ENCODE assay signal across 25 mouse cellular contexts in genomic region chr11:76144386-76144785, GRCm38 (mm10). TPM values are rescaled to one million over a fixed set of nuclear protein-coding genes. Genes with fewer than 3 reads are reported as not detected.
A peak's percentile ranks its signal among the peaks of the same experiment; 100 is the strongest.
DNase-seq lines count a peak whose midpoint lies in the region; ATAC-seq and TF ChIP-seq lines count a peak whose summit lies in the region.
"Had no signal": no experiment of that assay in that cellular context is flagged by ENCODE, and none has a peak within 500 bp of the region (broad histone marks: within the 10 kb centered on the region; RNA-seq: fewer than 3 reads in every experiment).

No protein-coding gene starts in this region.

- TF ChIP-seq CTCF in intestine, postnatal 0 days (IDR thresholded peaks at IDR 0.05; ENCODE audit: low read depth) = no peak
- TF ChIP-seq CTCF in kidney, adult 2 months (conservative IDR thresholded peaks at IDR 0.05; ENCODE audit: insufficient read depth, insufficient read length, low read depth, low read length) = no peak

- 59% methylated on average over 8 of the region's 8 CpGs for WGBS in intestine, postnatal 0 days
- 76% methylated on average over 8 of the region's 8 CpGs for WGBS in intestine, embryonic 16.5 days
- 69% methylated on average over 8 of the region's 8 CpGs for WGBS in kidney, adult 2 months
- WGBS in kidney, embryonic 16.5 days = 93% methylated on average over 8 of the region's 8 CpGs

- TF ChIP-seq POLR2A in kidney, adult 2 months (IDR thresholded peaks at IDR 0.05; ENCODE audit: low read depth, low read length) = no peak

- no peaks in the 10 kb centered on the region for H3K27me3 ChIP-seq in intestine, postnatal 0 days (replicated peaks; ENCODE audit: control insufficient read depth, insufficient read depth, low read length)
- no peaks in the 10 kb centered on the region for H3K27me3 ChIP-seq in intestine, embryonic 16.5 days (replicated peaks; ENCODE audit: control insufficient read depth, insufficient read depth, low read length)
- no peaks in the 10 kb centered on the region for H3K27me3 ChIP-seq in kidney, adult 2 months (replicated peaks; ENCODE audit: control insufficient read depth, insufficient read depth, low read length)
- no peaks in the 10 kb centered on the region for H3K27me3 ChIP-seq in kidney, embryonic 16.5 days (ENCODE audit: insufficient read depth, low read length)
- H3K27me3 ChIP-seq: forebrain, embryonic 13.5 days; heart, embryonic 13.5 days had no signal

- DNase-seq in kidney, adult 2 months = peak; percentile 75
- no peak for DNase-seq in kidney, postnatal 14 days
- peak; percentile 44 to 74 for DNase-seq in kidney, postnatal 25 days
- peak; percentile 57 to 64 for DNase-seq in kidney, postnatal 36 days
- no peak for DNase-seq in gastrocnemius, postnatal 4 days (ENCODE audit: low spot score in 2 of 2)
- DNase-seq: adrenal gland, adult 8-10 months; adrenal gland, postnatal 36 days; cerebellum, adult 18-20 months; cerebellum, adult 9-10 months; cerebellum, postnatal 14 days; gastrocnemius, postnatal 10 days; gastrocnemius, postnatal 36 days; heart, adult 18-20 months; heart, postnatal 14 days; heart, postnatal 4 days had no signal

- ATAC-seq in intestine, postnatal 0 days = no peak
- no peak for ATAC-seq in intestine, embryonic 16.5 days
- ATAC-seq in kidney, embryonic 16.5 days (ENCODE audit: low FRiP score, low TSS enrichment) = no peak
- ATAC-seq: CD4-positive, CD25-positive, alpha-beta regulatory T cell, adult 4 months; forebrain, embryonic 13.5 days; forebrain, embryonic 16.5 days had no signal

- H3K4me2 ChIP-seq in intestine, postnatal 0 days (replicated peaks; ENCODE audit: low read depth) = no peak overlapping the region
- H3K4me2 ChIP-seq in intestine, embryonic 16.5 days (ENCODE audit: low read depth, low read length) = no peak overlapping the region
- H3K4me2 ChIP-seq in kidney, embryonic 16.5 days (replicated peaks; ENCODE audit: low read depth, low read length) = no peak overlapping the region
- H3K4me2 ChIP-seq: forebrain, embryonic 13.5 days; heart, embryonic 13.5 days; hindbrain, embryonic 14.5 days had no signal

- H3K4me1 ChIP-seq in intestine, postnatal 0 days (replicated peaks; ENCODE audit: control insufficient read depth, insufficient read depth, low read length) = 0 out of 2 replicates have a peak, but pooled peaks cover 4% of the 10 kb centered on the region
- H3K4me1 ChIP-seq in intestine, embryonic 16.5 days (ENCODE audit: control insufficient read depth, insufficient read depth, low read length) = peaks cover 21% of the 10 kb centered on the region
- H3K4me1 ChIP-seq in kidney, adult 2 months (ENCODE audit: control insufficient read depth, insufficient read depth, low read length) = peaks cover 17% of the 10 kb centered on the region; the same call in 1 of the 2 replicates
- H3K4me1 ChIP-seq in kidney, embryonic 16.5 days (ENCODE audit: insufficient read depth, low read length) = 0 out of 2 replicates have a peak, but pooled peaks cover 5% of the 10 kb centered on the region

- peaks cover 11% of the 10 kb centered on the region; the same call in 1 of the 2 replicates for H3K36me3 ChIP-seq in intestine, postnatal 0 days (ENCODE audit: control insufficient read depth, insufficient read depth)
- H3K36me3 ChIP-seq in intestine, embryonic 16.5 days (ENCODE audit: control insufficient read depth, insufficient read depth, low read length) = no peaks in the 10 kb centered on the region
- no peaks in the 10 kb centered on the region for H3K36me3 ChIP-seq in kidney, adult 2 months (ENCODE audit: control insufficient read depth, insufficient read depth, low read length)
- no peaks in the 10 kb centered on the region for H3K36me3 ChIP-seq in kidney, embryonic 16.5 days (ENCODE audit: insufficient read depth, low read length)

- H3K9me3 ChIP-seq in intestine, postnatal 0 days (ENCODE audit: control insufficient read depth) = no peaks in the 10 kb centered on the region
- H3K9me3 ChIP-seq in intestine, embryonic 16.5 days (ENCODE audit: control insufficient read depth, low read length) = no peaks in the 10 kb centered on the region
- no peaks in the 10 kb centered on the region for H3K9me3 ChIP-seq in kidney, embryonic 16.5 days (ENCODE audit: low read length)
- H3K9me3 ChIP-seq: forebrain, embryonic 10.5 days; forebrain, embryonic 13.5 days; heart, embryonic 10.5 days; heart, embryonic 13.5 days had no signal

- H3K4me3 ChIP-seq in intestine, postnatal 0 days (ENCODE audit: low read depth, low read length) = no peak overlapping the region
- H3K4me3 ChIP-seq in intestine, embryonic 16.5 days (ENCODE audit: low read length) = no peak overlapping the region
- H3K4me3 ChIP-seq in kidney, adult 2 months (ENCODE audit: insufficient read depth, low read depth, low read length) = no peak overlapping the region
- H3K4me3 ChIP-seq in kidney, embryonic 16.5 days (ENCODE audit: low read length) = no peak overlapping the region
- H3K4me3 ChIP-seq: forebrain, embryonic 10.5 days; forebrain, embryonic 13.5 days; heart, embryonic 10.5 days; heart, embryonic 13.5 days had no signal

- no peak overlapping the region for H3K9ac ChIP-seq in intestine, postnatal 0 days (ENCODE audit: low read depth, low read length)
- no peak overlapping the region for H3K9ac ChIP-seq in intestine, embryonic 16.5 days (ENCODE audit: low read depth, low read length)
- H3K9ac ChIP-seq in kidney, embryonic 16.5 days (replicated peaks; ENCODE audit: low read length) = no peak overlapping the region
- H3K9ac ChIP-seq: forebrain, embryonic 13.5 days; heart, embryonic 13.5 days; hindbrain, embryonic 14.5 days had no signal

- H3K27ac ChIP-seq in intestine, postnatal 0 days (ENCODE audit: low read depth, low read length) = 0 out of 2 replicates have a peak overlapping the region, but pooled peaks have one; percentile 17
- no peak overlapping the region; the same call in 1 of the 2 replicates for H3K27ac ChIP-seq in intestine, embryonic 16.5 days (ENCODE audit: low read length)
- no peak overlapping the region for H3K27ac ChIP-seq in kidney, adult 2 months (ENCODE audit: insufficient read depth, low read depth, low read length)
- no peak overlapping the region; the same call in 1 of the 2 replicates for H3K27ac ChIP-seq in kidney, embryonic 16.5 days (ENCODE audit: low read length)
- H3K27ac ChIP-seq: forebrain, embryonic 10.5 days; forebrain, embryonic 13.5 days; heart, embryonic 10.5 days; heart, embryonic 13.5 days; hindbrain, embryonic 14.5 days had no signal

RNA-seq across cellular contexts. Expression of gene Vps53, which starts 35.1 kb away (rescaled TPM):
- 43.3 and 44.8 TPM in 2 replicates for polyA plus RNA-seq in intestine, postnatal 0 days (2015; fragmentation: Nextera tagmentation; extraction: Ambion mirVana)
- 55.9 and 61.9 TPM in 2 replicates for polyA plus RNA-seq in intestine, embryonic 16.5 days (2015; fragmentation: Nextera tagmentation; extraction: Ambion mirVana)
- polyA plus RNA-seq in kidney, adult 2 months (2012; rRNA removed) = 46.2 and 47.5 TPM in 2 replicates
- polyA plus RNA-seq in kidney, embryonic 16.5 days (2015; fragmentation: Nextera tagmentation; extraction: Ambion mirVana) = 46.2 and 46.9 TPM in 2 replicates
- total RNA-seq in gastrocnemius, postnatal 4 days (2021) = 10 to 100 TPM; 30.2 to 33.7 TPM

RNA-seq across cellular contexts. Expression of gene Fam57a, which starts 35.1 kb away (rescaled TPM):
- 15.5 and 19.9 TPM in 2 replicates for polyA plus RNA-seq in intestine, postnatal 0 days (2015; fragmentation: Nextera tagmentation; extraction: Ambion mirVana)
- polyA plus RNA-seq in intestine, embryonic 16.5 days (2015; fragmentation: Nextera tagmentation; extraction: Ambion mirVana) = 104 TPM in 2 replicates
- polyA plus RNA-seq in kidney, adult 2 months (2012; rRNA removed) = 5.8 and 6.1 TPM in 2 replicates
- polyA plus RNA-seq in kidney, embryonic 16.5 days (2015; fragmentation: Nextera tagmentation; extraction: Ambion mirVana) = 27.0 and 28.6 TPM in 2 replicates
- total RNA-seq in gastrocnemius, postnatal 4 days (2021) = 10 to 100 TPM in 1 of 2 experiments, 1 to 10 TPM in 1; 9.8 to 12.1 TPM

Comparison
In these comparisons a context has a peak if more than half of its experiments do, and no peak if none do; other contexts are left out.
1. DNase-seq: peak in kidney, adult 2 months (single experiment), kidney, postnatal 25 days (2 of 2) and kidney, postnatal 36 days (2 of 2); none in kidney, postnatal 14 days (single experiment) and gastrocnemius, postnatal 4 days (0 of 2).